Mouse (Mus musculus) cerebellum, adult 2 months (tissue): ENCODE results near the gene Olfr1415.

Experiments
- CTCF ChIP-seq: fragments of 200-500 bp; IDR thresholded peaks from 2 replicates; pipeline ENCODE4 v1.5.1; 2011; ENCODE audit warnings: low read depth, mild to moderate bottlenecking, control low read depth, low read length, moderate library complexity, borderline replicate concordance; ENCODE audit not compliant: insufficient read depth
- POLR2A ChIP-seq: fragments of 200-500 bp; IDR thresholded peaks from 2 replicates; pipeline ENCODE4 v1.6.1; 2011; ENCODE audit warnings: low read length, control low read depth, borderline replicate concordance; ENCODE audit not compliant: insufficient read depth

- TF ChIP-seq CTCF, result no peak
- TF ChIP-seq POLR2A, result no peak
Observed at GRCm38 (mm10) chr1:92468891-92469290, 27.0 kb downstream of the Olfr1415 start.
